Mouse (Mus musculus) stomach, embryonic 14.5 days (tissue): ENCODE measurements around the gene Plet1. TPM values are rescaled to one million over a fixed set of nuclear protein-coding genes. Genes with fewer than 3 reads are reported as not detected.

Source experiments
- ATAC-seq: fragments of 200-750 bp; cut with Nextera tagmentation; 2 replicates; pipeline ENCODE4 v1.8.0; 2017; ENCODE audit warnings: low read depth, moderate TSS enrichment; ENCODE audit not compliant: insufficient number of reproducible peaks, insufficient read depth, low FRiP score
- H3K27ac ChIP-seq: fragments of 300-500 bp; sonication (generic); 2 replicates; pipeline ENCODE4 v1.5.1; 2014; ENCODE audit warnings: mild to moderate bottlenecking, low read length, moderate library complexity, mixed read lengths
- H3K27me3 ChIP-seq: fragments of 300-500 bp; sonication (generic); 2 replicates; pipeline ENCODE4 v1.6.1; 2014; ENCODE audit warnings: low read length, control low read depth, mixed read lengths; ENCODE audit not compliant: control insufficient read depth, insufficient read depth
- H3K36me3 ChIP-seq: fragments of 300-500 bp; sonication (generic); 2 replicates; pipeline ENCODE4 v1.6.1; 2014; ENCODE audit warnings: mild to moderate bottlenecking, control low read depth, low read length, moderate library complexity, mixed read lengths; ENCODE audit not compliant: control insufficient read depth, insufficient read depth
- H3K4me1 ChIP-seq: fragments of 300-500 bp; sonication (generic); 2 replicates; pipeline ENCODE4 v1.6.1; 2014; ENCODE audit warnings: low read length, control low read depth, mixed read lengths; ENCODE audit not compliant: control insufficient read depth, insufficient read depth
- H3K4me2 ChIP-seq: fragments of 300-500 bp; sonication (generic); replicated peaks from 2 replicates; pipeline ENCODE4 v1.6.1; 2014; ENCODE audit warnings: low read depth, low read length, control low read depth
- H3K4me3 ChIP-seq: fragments of 300-500 bp; sonication (generic); 2 replicates; pipeline ENCODE4 v1.5.1; 2014; ENCODE audit warnings: low read depth, low read length, control low read depth
- H3K9ac ChIP-seq: fragments of 300-500 bp; sonication (generic); replicated peaks from 2 replicates; pipeline ENCODE4 v1.6.1; 2014; ENCODE audit warnings: low read depth, mild to moderate bottlenecking, control low read depth, low read length, moderate library complexity, mixed read lengths
- H3K9me3 ChIP-seq: fragments of 300-500 bp; sonication (generic); 2 replicates; pipeline ENCODE4 v1.6.1; 2016; ENCODE audit warnings: low read depth, low read length, control low read depth; ENCODE audit not compliant: control insufficient read depth
- WGBS: fragments of 180-500 bp; shearing (Covaris S2); extraction: QIAGEN DNeasy Blood & Tissue Kit; methylation state at CpG from one replicate; pipeline ENCODE4 v1.1.7; 2014; 5-methylcytosine and 5-hydroxymethylcytosine counted together
- polyA plus RNA-seq: library from polyadenylated mRNA; unstranded; fragments of >200 nt; fragmentation: Nextera tagmentation; extraction: Ambion mirVana; gene quantifications from 2 replicates; pipeline ENCODE4 v1.2.1, GENCODE M21; 2014

Gene Plet1
- polyA plus RNA-seq, 1 experiment from 2014 or later = 2.4 TPM

DNA sequence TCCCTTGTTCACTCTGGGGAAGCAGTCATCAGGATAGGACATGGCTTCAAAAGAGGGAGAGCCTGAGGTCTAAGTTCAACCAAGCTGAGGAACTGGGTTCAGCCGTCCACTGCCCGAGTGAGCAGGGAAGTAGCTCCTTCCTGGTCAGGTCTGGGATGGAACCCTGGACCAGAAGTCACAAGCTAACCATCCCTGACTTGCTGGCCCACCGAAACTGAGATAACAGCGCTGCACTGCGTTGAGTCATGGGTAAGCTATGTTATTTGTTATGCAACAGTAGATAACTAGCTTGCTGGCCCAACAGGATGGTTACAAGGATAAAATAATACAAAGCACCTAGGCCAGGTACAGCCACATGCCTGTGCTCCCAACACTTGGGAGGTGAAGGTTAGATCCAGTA lies 21.1 kb downstream of the Plet1 start:
- WGBS = 82% methylated on average over 5 of the region's 5 CpGs
- no peaks in the 10 kb centered on the region for H3K36me3 ChIP-seq
- no peak overlapping the region for H3K4me2 ChIP-seq
- H3K9ac ChIP-seq = no peak overlapping the region
- ATAC-seq = no peak
- no peaks in the 10 kb centered on the region for H3K4me1 ChIP-seq
- H3K4me3 ChIP-seq = no peak overlapping the region
- no peaks in the 10 kb centered on the region for H3K9me3 ChIP-seq
- H3K27ac ChIP-seq = no peak overlapping the region
- no peaks in the 10 kb centered on the region for H3K27me3 ChIP-seq

DNA sequence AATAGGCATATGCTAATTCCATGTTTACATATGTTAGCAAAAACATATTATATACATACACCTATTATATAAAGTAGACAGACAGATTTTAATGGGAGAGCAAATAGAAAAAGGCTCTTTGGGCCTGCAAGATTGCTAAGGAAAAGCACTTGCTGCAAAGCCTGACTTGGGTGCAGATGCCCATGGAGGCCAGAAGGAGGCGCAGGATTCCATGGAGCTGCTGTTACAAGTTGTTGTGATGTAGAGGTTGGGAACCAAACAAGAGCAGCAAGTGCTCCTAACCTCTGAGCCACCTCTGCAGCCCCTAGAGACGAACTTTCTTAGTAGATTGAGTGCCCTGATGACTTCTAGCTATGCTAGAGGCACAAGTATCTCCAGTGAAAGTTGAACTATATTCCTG lies 24.5 kb downstream of the Plet1 start:
- 10% methylated on average over 2 of the region's 2 CpGs for WGBS
- no peaks in the 10 kb centered on the region for H3K27me3 ChIP-seq
- H3K27ac ChIP-seq = no peak overlapping the region
- ATAC-seq = no peak
- no peaks in the 10 kb centered on the region for H3K4me1 ChIP-seq
- no peak overlapping the region for H3K4me2 ChIP-seq
- H3K9ac ChIP-seq = no peak overlapping the region
- no peaks in the 10 kb centered on the region for H3K9me3 ChIP-seq
- H3K4me3 ChIP-seq = no peak overlapping the region
- peaks cover 2% of the 10 kb centered on the region; the same call in 1 of the 2 replicates for H3K36me3 ChIP-seq

DNA sequence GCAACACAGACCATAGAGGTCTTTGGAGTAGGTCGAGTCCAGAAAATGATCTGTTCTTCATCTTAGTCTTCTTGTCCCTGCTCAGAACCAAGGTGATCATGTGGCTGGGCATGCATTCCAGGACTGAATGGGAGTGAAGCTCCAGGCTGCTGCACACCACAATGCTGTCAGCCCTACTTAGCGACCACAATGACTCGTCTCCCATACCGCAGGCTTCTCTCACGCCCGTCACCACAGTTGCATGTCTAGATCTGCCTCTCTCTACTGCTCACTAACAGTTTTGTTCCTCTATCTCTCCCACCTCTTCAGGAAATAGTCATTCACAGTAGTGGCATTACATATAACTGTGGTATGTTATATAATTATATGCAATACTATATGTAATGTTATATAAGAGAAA lies 26.4 kb downstream of the Plet1 start:
- Histone ChIP-seq H3K27me3 (no peaks in the 10 kb centered on the region), H3K4me1 (no peaks in the 10 kb centered on the region), H3K4me3 (no peak overlapping the region), H3K9ac (no peak overlapping the region), H3K27ac (no peak overlapping the region), H3K36me3 (peaks cover 2% of the 10 kb centered on the region; the same call in 1 of the 2 replicates), H3K9me3 (no peaks in the 10 kb centered on the region), H3K4me2 (no peak overlapping the region)
- ATAC-seq = no peak
- 79% methylated on average over 6 of the region's 6 CpGs for WGBS

- H3K36me3 ChIP-seq = peaks cover 2% of the 10 kb centered on the region; the same call in 1 of the 2 replicates
- H3K27ac ChIP-seq = no peak overlapping the region
- H3K4me2 ChIP-seq = no peak overlapping the region
- no peaks in the 10 kb centered on the region for H3K4me1 ChIP-seq
- H3K27me3 ChIP-seq = no peaks in the 10 kb centered on the region
- no peak overlapping the region for H3K9ac ChIP-seq
- H3K9me3 ChIP-seq = no peaks in the 10 kb centered on the region
- 68% methylated on average over 2 of the region's 2 CpGs for WGBS
- no peak overlapping the region for H3K4me3 ChIP-seq
- ATAC-seq = no peak
Measured at GRCm38 (mm10) chr9:50521562-50521961, 27.2 kb downstream of the Plet1 start.

GRCm38 (mm10) chr9:50522574-50522973 lies 28.2 kb downstream of the Plet1 start:
- no peak overlapping the region for H3K27ac ChIP-seq
- peaks cover 2% of the 10 kb centered on the region; the same call in 1 of the 2 replicates for H3K36me3 ChIP-seq
- ATAC-seq = no peak
- no peaks in the 10 kb centered on the region for H3K27me3 ChIP-seq
- 84% methylated on average over 5 of the region's 5 CpGs for WGBS
- H3K4me1 ChIP-seq = peaks cover 6% of the 10 kb centered on the region
- no peak overlapping the region for H3K4me3 ChIP-seq
- H3K4me2 ChIP-seq = no peak overlapping the region
- H3K9ac ChIP-seq = no peak overlapping the region
- H3K9me3 ChIP-seq = no peaks in the 10 kb centered on the region

DNA sequence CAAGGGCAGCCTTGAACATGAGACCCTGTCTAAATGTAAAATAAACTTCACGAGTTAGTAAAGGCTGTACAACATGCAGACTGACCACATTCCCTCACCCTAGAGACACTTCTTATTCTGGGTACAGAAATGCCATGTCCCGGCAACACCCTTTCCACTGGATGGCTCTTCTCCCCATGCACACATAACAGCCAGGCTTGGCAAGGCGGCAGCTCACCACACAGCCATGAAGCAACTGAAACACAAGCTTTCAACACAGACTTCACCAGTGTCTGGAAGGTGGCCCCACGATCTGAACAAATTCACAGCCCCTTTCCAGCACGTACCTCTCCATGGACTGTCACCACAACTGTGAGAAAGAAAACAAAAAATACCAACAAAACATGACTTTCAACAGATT lies 30.6 kb downstream of the Plet1 start:
- ATAC-seq = no peak
- WGBS = 92% methylated on average over 5 of the region's 5 CpGs

DNA sequence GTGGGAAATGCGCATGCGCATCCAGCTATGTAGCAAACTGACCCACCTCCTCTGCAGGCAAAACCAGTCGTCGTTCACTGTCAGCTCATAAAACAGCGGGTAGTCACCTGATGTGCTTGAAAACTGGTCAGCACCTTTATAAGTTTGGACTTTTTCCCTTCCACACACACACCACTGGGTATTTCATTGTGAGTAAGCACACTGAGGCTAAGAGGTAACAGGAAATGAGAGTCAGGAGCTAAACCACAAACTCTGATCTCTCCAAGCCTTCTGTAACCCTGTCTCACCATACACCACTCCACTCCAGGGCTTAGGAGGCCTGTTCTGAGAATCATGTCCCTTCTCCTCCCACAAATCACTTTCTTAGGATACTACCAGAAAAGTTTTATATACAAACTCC lies 31.3 kb downstream of the Plet1 start:
- Histone ChIP-seq H3K4me1 (peaks cover 9% of the 10 kb centered on the region), H3K9me3 (no peaks in the 10 kb centered on the region), H3K27me3 (no peaks in the 10 kb centered on the region), H3K27ac (no peak overlapping the region), H3K9ac (no peak overlapping the region), H3K4me3 (no peak overlapping the region), H3K4me2 (no peak overlapping the region), H3K36me3 (peaks cover 2% of the 10 kb centered on the region; the same call in 1 of the 2 replicates)
- no peak for ATAC-seq
- 76% methylated on average over 5 of the region's 5 CpGs for WGBS

More for the DNA sequence above, 30.6 kb downstream of the Plet1 start:
- no peak overlapping the region for H3K4me2 ChIP-seq
- no peak overlapping the region for H3K9ac ChIP-seq
- no peak overlapping the region for H3K27ac ChIP-seq
- peaks cover 9% of the 10 kb centered on the region for H3K4me1 ChIP-seq
- no peak overlapping the region for H3K4me3 ChIP-seq
- no peaks in the 10 kb centered on the region for H3K27me3 ChIP-seq
- H3K9me3 ChIP-seq = no peaks in the 10 kb centered on the region
- H3K36me3 ChIP-seq = peaks cover 2% of the 10 kb centered on the region; the same call in 1 of the 2 replicates

GRCm38 (mm10) chr9:50527860-50528259 lies 33.5 kb downstream of the Plet1 start:
- peaks cover 9% of the 10 kb centered on the region for H3K4me1 ChIP-seq
- no peaks in the 10 kb centered on the region for H3K36me3 ChIP-seq
- H3K9me3 ChIP-seq = no peaks in the 10 kb centered on the region
- no peak for ATAC-seq
- H3K9ac ChIP-seq = peak overlapping the region; percentile 34
- H3K27me3 ChIP-seq = no peaks in the 10 kb centered on the region
- H3K27ac ChIP-seq = no peak overlapping the region
- H3K4me3 ChIP-seq = peak overlapping the region; percentile 59
- H3K4me2 ChIP-seq = peak overlapping the region; percentile 67
- whole genome bisulfite sequencing = 36% methylated on average over 7 of the region's 7 CpGs

- peak within 1 kb of the TSS; percentile 59 for H3K4me3 ChIP-seq
- WGBS = under 1% methylated on average over 54 of the region's 54 CpGs
- H3K27ac ChIP-seq = no peak within 1 kb of the TSS; the same call in 1 of the 2 replicates
- no peaks in the 10 kb centered on the region for H3K36me3 ChIP-seq
- H3K4me2 ChIP-seq = peak within 1 kb of the TSS; percentile 67
- peak; percentile 98 for ATAC-seq
- peaks cover 9% of the 10 kb centered on the region for H3K4me1 ChIP-seq
- H3K9me3 ChIP-seq = no peaks in the 10 kb centered on the region
- H3K27me3 ChIP-seq = no peaks in the 10 kb centered on the region
- H3K9ac ChIP-seq = peak within 1 kb of the TSS; percentile 45
Measured at GRCm38 (mm10) chr9:50528293-50528892, 34.1 kb downstream of the Plet1 start, which contains the start of gene Pts. Gene Pts (minus strand): TSS chr9:50528724.
